Mouse (Mus musculus) adrenal gland, adult 8-10 months (tissue): ENCODE results near the gene Scaf11. TPM values are rescaled to one million over a fixed set of nuclear protein-coding genes. Genes with fewer than 3 reads are reported as not detected.
"Not testable (repeated sequence)": the region's sequence is repeated elsewhere in the genome, so short reads cannot be mapped to it uniquely, and the experiment has no call there.

Experiments
- DNase-seq: peaks from one replicate; pipeline ENCODE4 v3.0.0; 2022
- total RNA-seq, 4 experiments: library from RNA; stranded (reverse); gene quantifications; 2 replicates each; pipeline ENCODE4 v1.2.4; 2022

Scaf11 gene
- total RNA-seq, 4 experiments from 2014 or later: 74.8 to 92.4 (median 80.0) TPM

GRCm38 (mm10) chr15:96463821-96464220 lies 3.2 kb upstream of the Scaf11 start:
- no peak for DNase-seq

DNA sequence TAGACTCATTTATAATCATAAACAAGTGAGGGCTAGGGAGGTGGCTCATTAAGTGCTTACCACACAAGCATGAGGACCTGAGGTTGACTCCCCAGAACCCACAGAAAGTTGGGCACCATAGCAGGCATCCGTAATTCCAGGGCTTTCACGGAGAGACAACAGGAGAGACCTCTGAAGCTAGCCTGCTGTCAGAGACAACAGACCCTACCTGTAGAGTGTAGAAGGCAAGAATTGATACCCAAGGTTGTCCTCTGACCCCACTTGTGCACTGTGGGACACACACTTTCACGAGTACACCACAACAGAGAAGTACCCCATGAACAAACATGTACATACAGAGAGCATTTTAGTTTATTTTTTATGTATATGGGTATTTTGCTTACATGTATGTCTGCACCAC lies 2.0 kb upstream of the Scaf11 start:
- DNase-seq: no peak

- peak; percentile 72 for DNase-seq
Observed at GRCm38 (mm10) chr15:96461541-96462512, 1.2 kb upstream of the Scaf11 start.

- DNase-seq: no peak
Observed at GRCm38 (mm10) chr15:96460451-96460729, 253 bp downstream of the Scaf11 start.

DNA sequence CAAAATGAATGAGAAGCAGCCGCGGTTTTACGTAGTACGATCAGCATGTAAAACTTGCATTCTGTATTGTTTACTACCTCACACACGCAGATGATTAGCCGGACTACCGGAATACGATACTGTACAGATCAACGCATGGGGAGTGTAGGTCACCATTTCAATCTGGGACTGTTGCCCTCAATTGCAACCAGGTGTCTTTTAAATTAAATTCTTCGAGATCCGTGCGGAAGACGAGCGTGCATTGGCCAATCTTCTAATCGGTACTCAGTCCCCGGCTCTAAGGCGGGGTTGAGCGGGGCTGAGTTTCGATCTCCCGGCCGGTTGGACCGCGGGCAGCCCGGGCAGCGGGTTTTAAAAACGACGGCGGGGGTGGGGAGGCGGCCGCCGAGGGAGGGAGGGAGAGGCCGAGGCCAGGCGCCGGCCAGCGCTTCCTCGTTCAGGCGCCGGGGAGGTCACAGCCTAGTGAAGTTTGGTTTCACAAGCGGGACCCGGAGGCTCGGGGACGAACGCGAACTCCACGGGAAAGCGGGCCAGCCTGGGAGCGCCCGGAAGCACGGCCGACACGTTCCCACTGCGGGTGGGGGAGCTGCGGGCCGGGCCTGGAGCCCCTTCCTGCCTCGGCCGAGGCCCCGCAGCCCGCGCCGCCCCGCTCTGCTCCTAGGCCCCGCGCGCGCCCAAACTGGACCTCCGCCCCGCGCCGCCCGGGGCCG lies 747 bp downstream of the Scaf11 start:
- DNase-seq: peak; percentile 61

DNA sequence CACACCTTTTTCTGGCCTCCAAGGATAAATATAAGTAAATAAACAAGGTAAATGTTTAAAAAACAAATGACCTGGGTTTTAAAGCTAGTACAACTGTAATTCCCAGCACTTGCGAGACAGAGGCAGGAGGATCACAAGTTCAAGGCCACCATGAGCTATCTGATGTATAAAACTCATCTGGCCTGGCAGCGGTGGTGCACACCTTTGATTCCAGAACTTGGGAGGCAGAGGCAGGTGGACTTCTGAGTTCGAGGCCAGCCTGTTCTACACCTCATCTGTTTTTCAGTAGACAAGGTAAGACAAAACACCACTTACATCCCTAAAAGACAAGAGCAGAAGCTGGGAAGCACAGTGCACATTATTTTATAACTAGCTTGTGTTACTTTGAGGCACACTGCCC lies 2.4 kb downstream of the Scaf11 start:
- no peak for DNase-seq

- no peak for DNase-seq
Observed at GRCm38 (mm10) chr15:96457338-96457664, 3.3 kb downstream of the Scaf11 start.

GRCm38 (mm10) chr15:96456651-96457337 lies 3.8 kb downstream of the Scaf11 start:
- no peak for DNase-seq

- DNase-seq: no peak
Observed at GRCm38 (mm10) chr15:96455595-96456214, 4.9 kb downstream of the Scaf11 start.

GRCm38 (mm10) chr15:96453346-96453745 lies 7.3 kb downstream of the Scaf11 start:
- DNase-seq: no peak

- no peak for DNase-seq
Observed at GRCm38 (mm10) chr15:96448656-96449299, 11.9 kb downstream of the Scaf11 start.

- no peak for DNase-seq
Observed at GRCm38 (mm10) chr15:96446785-96447184, 13.9 kb downstream of the Scaf11 start.

GRCm38 (mm10) chr15:96441480-96441879 lies 19.2 kb downstream of the Scaf11 start:
- DNase-seq: not testable (repeated sequence)

DNA sequence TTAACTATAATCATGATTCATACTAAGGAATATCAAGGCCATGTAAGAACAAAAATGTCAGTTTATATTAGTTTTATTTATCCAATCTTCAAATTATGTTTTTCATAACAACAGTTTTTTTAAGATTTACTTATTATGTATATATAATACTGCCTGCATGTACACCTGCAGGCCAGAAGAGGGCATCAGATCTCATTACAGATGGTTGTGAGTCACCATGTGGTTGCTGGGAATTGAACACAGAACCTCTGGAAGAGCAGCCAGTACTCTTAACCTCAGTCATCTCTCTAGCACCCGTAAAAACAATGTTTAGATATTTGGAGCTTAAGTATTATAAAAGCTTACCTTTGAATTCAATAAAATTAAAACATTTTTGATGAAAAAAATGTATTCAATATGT lies 26.4 kb downstream of the Scaf11 start:
- DNase-seq: no peak

DNA sequence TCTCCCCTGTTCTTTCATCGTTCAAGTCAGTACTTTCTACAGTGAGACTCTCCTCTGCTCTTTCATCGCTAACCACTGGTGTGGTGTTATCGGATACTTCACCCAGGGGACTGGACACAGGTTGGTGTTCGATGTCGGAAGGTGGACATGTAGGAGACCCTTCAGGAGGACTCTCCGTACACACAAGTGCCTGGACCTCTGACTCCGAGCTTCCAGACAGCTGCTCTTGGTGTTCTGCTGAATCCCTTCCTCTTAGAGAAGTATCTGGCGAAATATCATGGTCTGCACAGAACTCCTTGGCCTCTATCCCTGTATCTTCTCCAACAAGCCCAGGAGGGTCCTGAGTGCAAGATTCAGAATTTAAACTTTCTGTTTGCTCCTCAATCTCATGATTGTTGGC lies 40.7 kb downstream of the Scaf11 start:
- no peak for DNase-seq

DNA sequence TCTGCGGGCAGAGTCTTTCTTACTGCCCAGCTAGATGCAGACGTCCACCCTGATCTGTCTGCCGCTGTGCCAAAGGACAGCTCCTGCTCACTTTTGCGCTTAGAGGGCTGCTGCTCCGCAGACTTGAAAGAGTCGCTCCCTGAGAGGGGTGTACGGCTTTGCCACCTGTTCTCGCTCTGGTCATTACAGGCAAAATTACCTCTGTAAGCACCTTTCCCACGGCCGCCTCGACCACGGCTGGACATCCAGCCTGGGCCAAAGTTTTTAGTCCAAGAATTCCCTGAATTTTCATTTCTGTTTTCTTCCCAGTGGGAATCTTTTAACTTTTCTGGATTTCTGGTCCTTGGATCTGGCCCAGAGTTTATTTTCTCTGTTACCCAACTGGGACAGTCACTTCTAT lies 42.5 kb downstream of the Scaf11 start:
- no peak for DNase-seq

DNA sequence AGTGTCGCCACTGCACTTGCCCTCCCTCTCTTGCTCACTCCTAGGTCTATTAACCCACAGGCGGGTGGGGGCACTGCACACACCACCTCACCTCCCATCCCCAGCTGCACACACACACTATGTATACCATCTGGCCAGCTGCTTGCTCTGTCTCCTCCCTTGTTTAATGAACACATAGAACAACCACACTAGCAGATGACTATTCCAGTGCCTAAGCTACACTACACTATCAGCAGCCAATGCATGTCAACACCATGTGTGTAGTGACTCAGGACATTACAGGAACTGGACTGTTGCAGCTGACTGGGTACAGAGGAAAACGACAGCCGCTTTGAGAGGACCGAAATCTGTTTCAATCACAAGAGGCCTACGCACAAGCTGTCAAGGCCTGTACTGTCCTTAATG lies 51.9 kb downstream of the Scaf11 start:
- no peak for DNase-seq

- DNase-seq: no peak
Observed at GRCm38 (mm10) chr15:96407151-96407550, 53.5 kb downstream of the Scaf11 start.

GRCm38 (mm10) chr15:96406253-96406652 lies 54.4 kb downstream of the Scaf11 start:
- DNase-seq: no peak

DNA sequence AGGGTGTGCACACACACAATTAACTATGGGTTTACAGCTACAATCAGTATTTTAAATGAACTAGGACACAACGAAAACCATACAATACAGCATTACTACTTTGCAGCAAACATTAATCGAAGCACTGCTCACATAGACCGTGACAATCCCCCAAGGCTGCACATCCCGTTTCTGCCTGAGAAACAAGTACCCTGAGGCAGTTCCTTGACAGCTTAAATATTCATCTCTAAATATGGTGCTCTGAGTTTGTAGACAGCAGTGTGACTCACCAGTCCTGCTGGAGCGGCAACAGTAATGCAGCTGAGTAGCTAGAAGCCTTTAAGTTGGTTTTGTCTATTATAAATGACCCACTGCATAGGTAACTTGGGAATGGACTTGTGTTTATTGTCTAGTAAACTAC lies 55.1 kb downstream of the Scaf11 start:
- DNase-seq: no peak

DNA sequence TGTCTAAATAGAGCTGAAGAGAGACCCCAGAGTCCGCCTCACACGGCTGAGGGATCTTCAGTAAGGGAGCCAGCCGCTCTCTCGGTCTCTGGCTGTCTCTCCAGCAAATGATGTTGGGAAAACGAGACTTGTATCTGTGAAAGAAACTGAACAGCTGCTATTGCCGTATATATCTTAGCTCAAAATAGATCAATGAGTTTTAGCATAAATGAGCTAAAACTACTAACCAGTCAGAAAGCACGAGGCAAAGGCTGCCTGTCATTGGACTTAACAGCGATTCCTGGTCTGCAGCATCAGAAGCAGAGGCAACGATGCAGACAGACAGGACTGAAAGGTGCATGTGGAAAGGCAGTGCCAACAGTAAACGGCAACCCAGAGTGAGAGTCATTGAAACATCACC lies 62.3 kb downstream of the Scaf11 start:
- no peak for DNase-seq

- DNase-seq: no peak
Observed at GRCm38 (mm10) chr15:96396641-96397344, 63.9 kb downstream of the Scaf11 start.
